Mouse (Mus musculus): ENCODE results near the gene Tmcc1.
"Not testable (repeated sequence)": the region's sequence is repeated elsewhere in the genome, so short reads cannot be mapped to it uniquely, and the experiment has no call there.

Tmcc1 gene

GRCm38 (mm10) chr6:116077608-116078007, 115.7 kb downstream of the Tmcc1 start:
- DNase-seq (ENCODE audit: low spot score in 2 of 2): no peak

- DNase-seq (ENCODE audit: low spot score in 2 of 2): no peak
Measured at GRCm38 (mm10) chr6:116074892-116075291, 118.4 kb downstream of the Tmcc1 start.

DNA sequence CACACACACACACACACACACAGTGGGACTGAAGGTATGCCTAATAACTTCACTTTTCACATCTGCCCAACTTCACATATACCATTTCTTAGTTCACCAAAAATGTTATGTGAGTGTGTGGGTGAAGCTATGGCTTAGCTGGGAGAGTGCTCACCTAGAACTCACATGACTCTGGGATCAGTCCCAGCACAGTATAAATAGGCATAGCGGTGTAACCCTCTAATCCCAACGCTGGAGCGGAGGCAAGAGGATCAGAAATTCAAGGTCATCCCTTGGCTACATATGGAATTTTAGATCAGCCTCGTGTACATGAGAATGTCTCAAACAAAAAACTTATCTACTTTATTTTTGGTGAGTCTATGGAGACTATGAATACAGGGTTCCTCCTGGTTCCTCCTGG, 119.7 kb downstream of the Tmcc1 start:
- no peak for DNase-seq (ENCODE audit: low spot score in 2 of 2)

DNA sequence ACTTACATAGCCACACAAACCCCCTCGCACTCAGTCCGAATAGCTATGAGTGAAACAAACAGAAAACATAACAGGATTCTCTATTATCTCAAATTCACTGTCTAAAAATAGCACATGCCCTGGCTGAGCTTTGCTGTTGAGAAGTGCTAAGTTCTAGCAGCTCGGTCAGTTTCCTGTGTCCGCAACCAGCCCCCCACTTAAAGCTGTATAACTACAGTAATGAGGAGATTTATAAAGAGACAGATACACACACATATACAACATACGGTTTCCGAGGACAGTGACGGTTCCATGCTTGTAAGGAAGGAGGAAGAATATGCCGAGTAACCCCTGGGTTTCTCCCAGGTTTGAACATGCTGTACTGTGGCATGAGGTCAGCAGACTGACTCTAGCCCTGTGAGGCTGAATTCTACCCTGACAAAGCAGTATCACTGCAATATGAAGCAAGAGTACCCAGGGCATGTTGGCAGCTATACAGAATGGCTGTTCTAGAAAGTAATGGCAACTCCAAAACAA, 120.5 kb downstream of the Tmcc1 start:
- no peak for DNase-seq (ENCODE audit: low spot score in 2 of 2)

GRCm38 (mm10) chr6:116072221-116072745, 121.0 kb downstream of the Tmcc1 start:
- DNase-seq (ENCODE audit: low spot score in 2 of 2): no peak

GRCm38 (mm10) chr6:116071781-116072180, 121.5 kb downstream of the Tmcc1 start:
- DNase-seq (ENCODE audit: low spot score in 2 of 2): no peak

- DNase-seq (ENCODE audit: low spot score in 2 of 2): no peak
Measured at GRCm38 (mm10) chr6:116070558-116070957, 122.7 kb downstream of the Tmcc1 start.

DNA sequence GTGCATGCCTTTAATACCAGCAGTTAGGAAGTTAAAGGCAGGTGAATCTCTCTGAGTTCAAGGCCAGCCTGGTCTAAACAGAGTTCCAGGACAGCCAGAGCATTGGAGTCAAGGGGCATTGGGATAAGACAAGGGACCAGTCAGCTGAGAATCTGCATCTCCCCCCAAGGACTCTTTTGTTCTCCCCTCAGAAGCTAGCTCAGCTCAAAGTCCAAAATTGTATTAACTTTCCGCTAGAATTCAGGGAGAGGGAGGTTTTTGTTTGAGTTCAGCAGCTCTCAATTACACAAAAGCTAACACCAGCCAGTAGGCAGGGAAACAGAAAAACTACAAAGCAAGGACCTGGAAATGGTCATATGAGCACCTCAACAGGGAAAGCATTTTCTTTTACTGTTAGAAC, 129.8 kb downstream of the Tmcc1 start:
- no peak for DNase-seq (ENCODE audit: low spot score in 2 of 2)

DNA sequence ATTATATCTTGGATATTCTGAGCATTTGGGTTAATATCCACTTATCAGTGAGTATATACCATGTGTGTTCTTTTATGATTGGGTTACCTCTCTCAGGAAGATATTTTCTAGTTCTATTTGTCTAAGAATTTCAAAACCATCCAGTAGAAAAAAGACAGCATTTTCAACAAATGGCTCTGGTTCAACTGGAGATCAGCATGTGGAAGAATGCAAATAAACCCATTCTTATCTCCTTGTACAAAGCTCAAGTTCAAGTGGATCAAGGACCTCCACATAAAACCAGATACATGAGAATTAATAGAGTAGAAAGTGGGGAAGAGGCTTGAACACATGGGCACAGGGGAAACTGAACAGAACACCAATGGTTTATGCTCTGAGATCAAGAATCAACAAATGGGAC, 133.7 kb downstream of the Tmcc1 start:
- not testable (repeated sequence) for DNase-seq (ENCODE audit: low spot score in 2 of 2)

- no peak for DNase-seq (ENCODE audit: low spot score in 2 of 2)
Measured at GRCm38 (mm10) chr6:116058541-116059300, 134.6 kb downstream of the Tmcc1 start.

DNA sequence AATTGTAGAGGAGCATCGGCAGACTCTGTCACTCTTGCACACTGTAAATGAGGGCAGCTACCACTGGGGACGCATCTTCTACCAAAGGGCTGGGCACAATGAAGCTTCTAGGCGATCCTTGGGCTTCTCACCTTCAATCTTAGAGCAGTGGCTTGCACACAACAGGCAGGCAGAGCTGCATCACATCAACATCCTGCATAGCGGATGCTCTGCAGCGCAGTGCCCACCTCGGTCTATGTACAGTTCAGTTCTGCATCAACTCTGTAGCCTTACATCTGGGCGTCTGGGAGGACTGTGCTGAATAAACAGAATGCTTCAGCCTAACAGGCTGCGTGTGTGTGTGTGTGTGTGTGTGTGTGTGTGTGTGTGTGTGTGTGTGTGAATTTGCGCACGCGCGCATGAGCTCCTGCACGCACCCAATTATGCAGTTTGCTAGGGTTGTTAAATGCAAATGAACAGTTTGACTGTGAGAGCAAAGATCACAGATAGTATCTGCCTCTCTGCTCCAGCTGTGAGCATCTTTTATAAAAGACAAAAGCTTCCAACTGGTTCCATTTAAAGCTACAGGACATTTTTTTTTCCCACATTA, 136.5 kb downstream of the Tmcc1 start:
- DNase-seq (ENCODE audit: low spot score in 2 of 2): peak; percentile 50 to 58

GRCm38 (mm10) chr6:116055766-116056165, 137.5 kb downstream of the Tmcc1 start:
- DNase-seq (ENCODE audit: low spot score in 2 of 2): no peak

GRCm38 (mm10) chr6:116055001-116055471, 138.2 kb downstream of the Tmcc1 start:
- peak; percentile 61 to 76 for DNase-seq (ENCODE audit: low spot score in 2 of 2)

DNA sequence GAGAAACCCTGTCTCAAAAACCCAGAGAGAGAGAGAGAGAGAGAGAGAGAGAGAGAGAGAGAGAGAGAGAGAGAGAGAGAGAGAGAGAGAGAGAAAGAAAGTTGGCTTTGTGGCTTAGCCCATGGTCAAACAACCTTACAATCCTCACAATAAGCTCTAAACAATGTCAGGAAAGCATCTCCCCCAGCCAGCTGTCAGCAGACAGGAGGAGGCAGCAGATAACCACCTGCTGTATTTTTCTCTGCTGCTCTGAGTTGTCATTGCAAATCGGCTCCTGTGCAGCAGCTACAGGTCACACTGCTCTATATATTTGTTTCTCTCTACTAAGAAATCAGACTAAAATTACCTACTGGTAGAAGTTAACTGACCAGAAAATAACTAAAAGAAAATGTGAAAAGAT, 145.4 kb downstream of the Tmcc1 start:
- DNase-seq (ENCODE audit: low spot score in 2 of 2): no peak

DNA sequence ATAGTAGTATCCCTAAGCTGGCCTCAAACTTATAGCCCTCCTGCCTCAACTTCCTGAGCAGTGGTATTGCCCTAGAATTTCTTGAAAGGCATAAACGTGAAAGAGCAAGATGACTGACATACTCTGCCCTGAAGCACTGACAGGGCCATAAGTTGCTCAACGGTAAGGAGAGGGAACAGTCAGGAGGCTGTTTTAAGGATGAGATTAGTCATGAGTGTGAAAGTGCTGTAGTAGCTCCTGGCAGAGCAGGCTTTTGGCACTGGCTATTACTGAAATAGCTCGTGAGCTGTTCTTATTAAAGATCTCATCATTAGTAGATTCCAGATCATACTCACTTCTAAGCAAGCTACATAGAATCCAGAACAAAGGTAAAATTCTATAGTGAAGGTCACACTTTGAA, 145.9 kb downstream of the Tmcc1 start:
- peak in 1 of 2 experiments; percentile 21 for DNase-seq (ENCODE audit: low spot score in 2 of 2)

DNA sequence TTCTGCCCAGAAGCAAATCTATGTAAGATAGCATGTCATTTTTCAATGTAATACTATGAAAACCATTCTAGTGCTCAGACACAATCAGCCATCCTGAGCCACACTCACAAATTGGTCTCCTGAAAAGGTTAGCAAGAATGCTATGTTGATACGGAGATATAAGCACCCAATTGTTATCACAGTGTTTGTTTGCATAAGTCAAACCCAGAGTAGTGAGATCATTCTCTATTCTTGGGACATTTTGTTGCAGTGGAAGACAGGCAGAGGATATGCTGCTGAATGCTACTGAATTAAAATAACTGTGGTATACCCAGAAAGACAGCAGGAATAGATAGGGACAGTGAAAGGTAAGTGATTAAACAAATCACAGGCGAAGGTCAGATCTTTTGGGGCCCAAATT, 149.2 kb downstream of the Tmcc1 start:
- DNase-seq (ENCODE audit: low spot score in 2 of 2): no peak

DNA sequence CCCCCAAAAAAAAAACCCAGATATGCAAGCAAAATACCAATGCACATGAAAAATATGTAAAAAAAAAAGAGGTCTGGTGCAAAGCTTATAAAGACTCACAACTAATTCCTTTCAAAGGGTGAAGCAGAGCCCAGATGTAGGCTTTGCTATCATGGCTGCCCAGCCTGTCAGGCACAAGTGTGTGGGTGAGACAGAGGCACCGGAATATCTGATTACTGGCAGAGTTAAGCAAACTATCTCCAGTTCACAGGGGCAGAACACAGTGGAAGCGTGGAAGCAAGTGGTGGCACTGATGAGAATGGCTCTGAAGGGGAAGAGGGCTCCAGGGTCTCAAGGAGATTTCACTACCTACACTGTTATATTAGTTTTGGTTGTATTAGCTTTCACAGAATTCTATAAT, 155.1 kb downstream of the Tmcc1 start:
- DNase-seq (ENCODE audit: low spot score in 2 of 2): no peak

- DNase-seq (ENCODE audit: low spot score in 2 of 2): no peak
Measured at GRCm38 (mm10) chr6:116037281-116037831, 155.9 kb downstream of the Tmcc1 start.

DNA sequence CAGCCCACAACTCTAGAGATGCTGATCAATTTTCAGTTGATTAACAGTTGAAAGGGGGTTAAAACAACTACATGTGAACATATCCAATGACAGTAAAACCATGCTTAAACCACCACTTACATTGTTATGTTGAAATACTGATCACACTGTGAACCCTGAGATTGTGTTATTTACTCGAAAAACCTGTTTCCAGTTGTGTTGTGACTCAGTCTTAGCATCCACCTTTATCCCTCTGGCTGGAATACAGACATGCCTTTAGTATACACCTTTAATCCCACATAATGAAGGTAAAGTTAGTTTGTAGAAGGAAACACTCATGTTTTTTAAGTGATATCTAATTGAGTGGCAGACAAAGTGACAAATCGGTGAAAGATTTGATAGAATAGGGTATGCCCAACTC, 156.7 kb downstream of the Tmcc1 start:
- DNase-seq (ENCODE audit: low spot score in 2 of 2): no peak

GRCm38 (mm10) chr6:116031052-116031451, 162.2 kb downstream of the Tmcc1 start:
- DNase-seq (ENCODE audit: low spot score in 2 of 2): no peak

- DNase-seq (ENCODE audit: low spot score in 2 of 2): no peak
Measured at GRCm38 (mm10) chr6:116024666-116025065, 168.6 kb downstream of the Tmcc1 start.

DNA sequence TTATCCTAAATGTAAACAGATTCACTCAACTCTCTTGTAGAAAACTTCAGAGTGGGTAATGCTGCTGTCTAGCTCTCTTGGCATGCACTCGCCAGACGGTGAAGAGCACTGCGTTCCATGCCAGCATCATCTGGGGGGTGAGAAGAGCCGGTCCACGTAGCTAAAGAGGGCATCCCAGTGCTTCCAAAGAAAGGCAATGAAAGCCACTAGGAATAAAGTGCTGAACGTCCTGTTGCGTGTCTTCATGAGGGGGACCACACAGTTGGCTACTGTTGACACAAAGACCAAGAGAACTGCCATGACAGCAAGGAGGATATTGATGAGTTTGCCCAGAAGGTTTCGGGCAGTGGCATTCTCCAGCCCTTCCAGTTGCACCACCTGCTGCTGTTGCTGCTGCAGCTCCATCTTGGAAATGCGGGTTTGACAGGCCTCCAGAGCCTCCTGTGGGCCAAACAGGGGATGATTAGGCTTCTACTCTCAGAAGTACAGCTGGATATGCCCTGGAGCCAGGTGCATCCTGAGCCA, 171.3 kb downstream of the Tmcc1 start:
- no peak for DNase-seq (ENCODE audit: low spot score in 2 of 2)

Measured in left cerebral cortex, adult 9 months (tissue).